In genomic region chr2:83671843-83672242, GRCm38 (mm10) we compare ENCODE assay signal across 14 mouse cellular contexts.
"Had no signal": no experiment of that assay in that cellular context is flagged by ENCODE, and none has a peak within 500 bp of the region (broad histone marks: within the 10 kb centered on the region; RNA-seq: fewer than 3 reads in every experiment).

No protein-coding gene starts in this region.

- H3K4me1 ChIP-seq: liver, embryonic 12.5 days; midbrain, embryonic 10.5 days; neural tube, embryonic 15.5 days; stomach, embryonic 15.5 days had no signal

- H3K27ac ChIP-seq: limb, embryonic 15.5 days; liver, embryonic 12.5 days; midbrain, embryonic 10.5 days; neural tube, embryonic 15.5 days; stomach, embryonic 15.5 days had no signal

- H3K4me3 ChIP-seq: limb, embryonic 15.5 days; liver, embryonic 12.5 days; midbrain, embryonic 10.5 days; myocyte; neural tube, embryonic 15.5 days; stomach, embryonic 15.5 days had no signal

- DNase-seq: kidney, postnatal 10 days; lung, embryonic 14.5 days; lung, postnatal 10 days; lung, postnatal 4 days; midbrain, embryonic 14.5 days; right cerebral cortex, postnatal 4 days; spleen, adult 18-20 months; thymus, postnatal 36 days had no signal

- ATAC-seq: liver, embryonic 12.5 days had no signal
